Mouse (Mus musculus) MEL (cell line): ENCODE measurements around the gene B3galt5.

Experiments used
- CHD2 ChIP-seq: IDR thresholded peaks from 2 replicates; pipeline ENCODE4 v1.6.1; 2011; ENCODE audit warnings: low read length, improper control_type of control experiment
- CTCF ChIP-seq, 3 experiments: IDR thresholded peaks in 2 of 3; conservative IDR thresholded peaks in 1 of 3; 2 replicates each; pipeline ENCODE4 v1.5.1; 2011 to 2012; ENCODE audit warnings: low read length in 3 of 3, low read depth in 2 of 3, mild to moderate bottlenecking in 2 of 3, improper control_type of control experiment in 1 of 3, inconsistent platforms in 1 of 3, mixed read lengths in 1 of 3, moderate library complexity in 1 of 3; ENCODE audit not compliant: control insufficient read depth in 1 of 3, insufficient read depth in 1 of 3, poor library complexity in 1 of 3, severe bottlenecking in 1 of 3
- ETS1 ChIP-seq: IDR thresholded peaks from 2 replicates; pipeline ENCODE4 v1.6.1; 2012; ENCODE audit warnings: low read depth, mild to moderate bottlenecking, inconsistent platforms, low read length, improper control_type of control experiment, moderate library complexity
- MAFK ChIP-seq: IDR thresholded peaks from 2 replicates; pipeline ENCODE4 v1.6.1; 2011; ENCODE audit warnings: low read depth, mild to moderate bottlenecking, low read length, improper control_type of control experiment, borderline replicate concordance
- MAX ChIP-seq: IDR thresholded peaks from 2 replicates; pipeline ENCODE4 v1.6.1; 2011; ENCODE audit warnings: low read length, improper control_type of control experiment
- MAZ ChIP-seq: IDR thresholded peaks from 2 replicates; pipeline ENCODE4 v1.6.1; 2012; ENCODE audit warnings: low read depth, mild to moderate bottlenecking, inconsistent platforms, low read length, improper control_type of control experiment
- POLR2A ChIP-seq, 2 experiments: IDR thresholded peaks; 2 replicates each; pipeline ENCODE4 v1.6.1; 2011 to 2012; ENCODE audit warnings: low read length in 2 of 2, mild to moderate bottlenecking in 2 of 2, control low read depth in 1 of 2, improper control_type of control experiment in 1 of 2, low read depth in 1 of 2, moderate library complexity in 1 of 2; ENCODE audit not compliant: control insufficient read depth in 1 of 2, insufficient read depth in 1 of 2, poor library complexity in 1 of 2
- POLR2AphosphoS5 ChIP-seq: IDR thresholded peaks from 2 replicates; pipeline ENCODE4 v1.6.1; 2012; ENCODE audit warnings: low read depth, borderline replicate concordance, mild to moderate bottlenecking, inconsistent platforms, low read length, moderate library complexity, mixed read lengths
- RAD21 ChIP-seq: IDR thresholded peaks from 2 replicates; pipeline ENCODE4 v1.6.1; 2011; ENCODE audit warnings: mild to moderate bottlenecking, low read depth, low read length, improper control_type of control experiment
- TBP ChIP-seq: IDR thresholded peaks from 2 replicates; pipeline ENCODE4 v1.8.0; 2011; ENCODE audit warnings: low read depth, low read length, improper control_type of control experiment
- USF2 ChIP-seq, 2 experiments: IDR thresholded peaks; 2 replicates each; pipeline ENCODE4 v1.6.1; 2011 to 2012; ENCODE audit warnings: improper control_type of control experiment in 2 of 2, low read length in 2 of 2, borderline replicate concordance in 1 of 2, inconsistent platforms in 1 of 2, low read depth in 1 of 2, mild to moderate bottlenecking in 1 of 2; ENCODE audit not compliant: insufficient read depth in 1 of 2

DNA sequence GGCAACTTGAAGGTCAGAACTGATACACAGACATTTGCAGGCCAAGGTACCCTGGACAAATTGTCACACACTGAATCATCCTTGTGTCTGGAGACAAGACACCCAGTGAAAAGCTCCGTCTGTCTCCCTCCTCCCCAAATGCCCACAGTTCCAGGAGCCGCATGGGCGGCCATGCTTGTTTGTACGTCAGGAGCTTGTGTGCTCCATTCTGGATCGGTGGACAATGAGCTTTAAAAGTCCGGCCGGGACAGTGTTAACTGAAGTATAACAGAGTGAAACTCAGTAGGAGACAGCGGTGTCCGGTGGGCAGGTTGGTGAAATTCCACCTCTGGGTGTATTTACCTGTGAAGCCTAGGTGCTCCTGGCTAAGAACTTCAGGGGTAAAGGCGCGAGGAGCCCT lies 129.3 kb downstream of the B3galt5 start:
- TF ChIP-seq MAFK (no peak), MAX (no peak), CTCF (IDR thresholded peaks at IDR 0.05 in 2 of 3, conservative IDR thresholded peaks at IDR 0.05 in 1 of 3; ENCODE audit: control insufficient read depth in 1 of 3, insufficient read depth in 1 of 3, low read depth in 2 of 3, low read length in 3 of 3, poor library complexity in 1 of 3, severe bottlenecking in 1 of 3) (no peak), USF2 (IDR thresholded peaks at IDR 0.05; ENCODE audit: borderline replicate concordance in 1 of 2, insufficient read depth in 1 of 2, low read depth in 1 of 2, low read length in 2 of 2) (no peak), POLR2A (IDR thresholded peaks at IDR 0.05; ENCODE audit: control insufficient read depth in 1 of 2, insufficient read depth in 1 of 2, low read depth in 1 of 2, low read length in 2 of 2, poor library complexity in 1 of 2) (no peak), CHD2 (no peak), MAZ (no peak), RAD21 (no peak), ETS1 (no peak), POLR2AphosphoS5 (no peak), TBP (no peak)
